Mouse (Mus musculus) heart, embryonic 10.5 days (tissue): ENCODE results near the gene Zfp872. TPM values are rescaled to one million over a fixed set of nuclear protein-coding genes. Genes with fewer than 3 reads are reported as not detected.
A peak's percentile ranks its signal among the peaks of the same experiment; 100 is the strongest.
"Not testable (repeated sequence)": the region's sequence is repeated elsewhere in the genome, so short reads cannot be mapped to it uniquely, and the experiment has no call there.

ENCODE experiments used
- DNase-seq: peaks from one replicate; pipeline ENCODE4 v3.0.0-alpha.2; 2017; ENCODE audit warnings: low spot score
- H3K27ac ChIP-seq: fragments of 300-500 bp; sonication (generic); 2 replicates; pipeline ENCODE4 v1.5.1; 2016; ENCODE audit warnings: mild to moderate bottlenecking
- H3K27me3 ChIP-seq: fragments of 300-500 bp; sonication (generic); 2 replicates; pipeline ENCODE4 v1.6.1; 2016; ENCODE audit warnings: mild to moderate bottlenecking; ENCODE audit not compliant: poor library complexity, insufficient read depth, severe bottlenecking
- H3K36me3 ChIP-seq: fragments of 300-500 bp; sonication (generic); 2 replicates; pipeline ENCODE4 v1.6.1; 2016; ENCODE audit warnings: mild to moderate bottlenecking, moderate library complexity
- H3K4me1 ChIP-seq: fragments of 300-500 bp; sonication (generic); 2 replicates; pipeline ENCODE4 v1.6.1; 2016; ENCODE audit warnings: mild to moderate bottlenecking
- H3K4me3 ChIP-seq: fragments of 300-500 bp; sonication (generic); 2 replicates; pipeline ENCODE4 v1.5.1; 2016; ENCODE audit warnings: mild to moderate bottlenecking, moderate library complexity
- H3K9me3 ChIP-seq: fragments of 300-500 bp; sonication (generic); 2 replicates; pipeline ENCODE4 v1.6.1; 2016; ENCODE audit warnings: mild to moderate bottlenecking, moderate library complexity
- WGBS: fragments of 180-500 bp; shearing (Covaris S2); methylation state at CpG from one replicate; pipeline ENCODE4 v1.1.7; 2016; 5-methylcytosine and 5-hydroxymethylcytosine counted together
- polyA plus RNA-seq: library from polyadenylated mRNA; unstranded; fragments of >200 nt; fragmentation: Nextera tagmentation; extraction: Ambion mirVana; gene quantifications from 2 replicates; pipeline ENCODE4 v1.2.1, GENCODE M21; 2016

Zfp872 gene
- polyA plus RNA-seq, 1 experiment from 2014 or later: 0.11 TPM

- DNase-seq: no peak
- 51% methylated on average over 3 of the region's 3 CpGs for WGBS
- no peaks in the 10 kb centered on the region for H3K27me3 ChIP-seq
- H3K4me1 ChIP-seq: no peaks in the 10 kb centered on the region
- H3K9me3 ChIP-seq: no peaks in the 10 kb centered on the region
- H3K36me3 ChIP-seq: no peaks in the 10 kb centered on the region
- no peak overlapping the region for H3K4me3 ChIP-seq
- H3K27ac ChIP-seq: no peak overlapping the region
Observed at GRCm38 (mm10) chr9:22216705-22217104, 28.8 kb downstream of the Zfp872 start.

- Histone ChIP-seq H3K4me1 (no peaks in the 10 kb centered on the region), H3K4me3 (no peak overlapping the region), H3K36me3 (no peaks in the 10 kb centered on the region), H3K27ac (no peak overlapping the region), H3K9me3 (no peaks in the 10 kb centered on the region), H3K27me3 (no peaks in the 10 kb centered on the region)
- no peak for DNase-seq
- WGBS: 44% methylated on average over 8 of the region's 8 CpGs
Observed at GRCm38 (mm10) chr9:22217858-22218493, 30.1 kb downstream of the Zfp872 start.

GRCm38 (mm10) chr9:22224066-22224465 lies 36.2 kb downstream of the Zfp872 start:
- H3K27ac ChIP-seq: no peak overlapping the region
- WGBS: 92% methylated on average over 4 of the region's 4 CpGs
- H3K9me3 ChIP-seq: no peaks in the 10 kb centered on the region
- H3K27me3 ChIP-seq: no peaks in the 10 kb centered on the region
- peaks cover 6% of the 10 kb centered on the region; the same call in 1 of the 2 replicates for H3K4me1 ChIP-seq
- no peak for DNase-seq
- peaks cover 4% of the 10 kb centered on the region; the same call in 1 of the 2 replicates for H3K36me3 ChIP-seq
- H3K4me3 ChIP-seq: no peak overlapping the region

GRCm38 (mm10) chr9:22224536-22225503 lies 36.9 kb downstream of the Zfp872 start:
- no peak for DNase-seq
- Histone ChIP-seq H3K4me1 (peaks cover 6% of the 10 kb centered on the region; the same call in 1 of the 2 replicates), H3K36me3 (peaks cover 4% of the 10 kb centered on the region; the same call in 1 of the 2 replicates), H3K4me3 (peak overlapping the region; percentile 84), H3K9me3 (no peaks in the 10 kb centered on the region), H3K27me3 (no peaks in the 10 kb centered on the region), H3K27ac (peak overlapping the region; percentile 98)
- WGBS: 19% methylated on average over 17 of the region's 17 CpGs

- H3K9me3 ChIP-seq: no peaks in the 10 kb centered on the region
- peak; percentile 98 for DNase-seq
- peaks cover 4% of the 10 kb centered on the region; the same call in 1 of the 2 replicates for H3K36me3 ChIP-seq
- no peaks in the 10 kb centered on the region for H3K27me3 ChIP-seq
- H3K4me3 ChIP-seq: peak within 1 kb of the TSS; percentile 84
- under 1% methylated on average over 35 of the region's 35 CpGs for WGBS
- H3K4me1 ChIP-seq: peaks cover 6% of the 10 kb centered on the region; the same call in 1 of the 2 replicates
- H3K27ac ChIP-seq: peak within 1 kb of the TSS; percentile 98
Observed at GRCm38 (mm10) chr9:22225581-22226388, 37.9 kb downstream of the Zfp872 start, which contains the start of gene Zfp809. Gene Zfp809, plus strand, starts transcription at chr9:22225714.

GRCm38 (mm10) chr9:22226389-22226673 lies 38.4 kb downstream of the Zfp872 start:
- not testable (repeated sequence) for H3K4me1 ChIP-seq, H3K27ac ChIP-seq, H3K27me3 ChIP-seq, DNase-seq, H3K36me3 ChIP-seq, H3K9me3 ChIP-seq
- peak overlapping the region; percentile 84 for H3K4me3 ChIP-seq
- WGBS: 58% methylated on average over 7 of the region's 7 CpGs

GRCm38 (mm10) chr9:22226846-22227245 lies 39.0 kb downstream of the Zfp872 start:
- no peak for DNase-seq
- WGBS: 77% methylated on average over 15 of the region's 15 CpGs
- Histone ChIP-seq H3K36me3 (peaks cover 4% of the 10 kb centered on the region; the same call in 1 of the 2 replicates), H3K27ac (no peak overlapping the region), H3K27me3 (no peaks in the 10 kb centered on the region), H3K4me3 (peak overlapping the region; percentile 18; the same call in 1 of the 2 replicates), H3K9me3 (no peaks in the 10 kb centered on the region), H3K4me1 (peaks cover 12% of the 10 kb centered on the region; the same call in 1 of the 2 replicates)

GRCm38 (mm10) chr9:22229386-22230026 lies 41.6 kb downstream of the Zfp872 start:
- Histone ChIP-seq H3K36me3 (peaks cover 10% of the 10 kb centered on the region; the same call in 1 of the 2 replicates), H3K27ac (no peak overlapping the region), H3K27me3 (no peaks in the 10 kb centered on the region), H3K4me1 (peaks cover 12% of the 10 kb centered on the region; the same call in 1 of the 2 replicates), H3K9me3 (no peaks in the 10 kb centered on the region), H3K4me3 (no peak overlapping the region)
- no peak for DNase-seq
- WGBS: 82% methylated on average over 7 of the region's 7 CpGs

GRCm38 (mm10) chr9:22230061-22230460 lies 42.2 kb downstream of the Zfp872 start:
- H3K27ac ChIP-seq: no peak overlapping the region
- H3K27me3 ChIP-seq: no peaks in the 10 kb centered on the region
- H3K9me3 ChIP-seq: no peaks in the 10 kb centered on the region
- H3K36me3 ChIP-seq: peaks cover 14% of the 10 kb centered on the region
- no peak for DNase-seq
- H3K4me3 ChIP-seq: no peak overlapping the region
- peaks cover 12% of the 10 kb centered on the region; the same call in 1 of the 2 replicates for H3K4me1 ChIP-seq
- WGBS: 87% methylated on average over 3 of the region's 3 CpGs

- H3K27ac ChIP-seq: no peak overlapping the region
- no peak overlapping the region for H3K4me3 ChIP-seq
- DNase-seq: no peak
- H3K9me3 ChIP-seq: no peaks in the 10 kb centered on the region
- H3K27me3 ChIP-seq: no peaks in the 10 kb centered on the region
- H3K36me3 ChIP-seq: peaks cover 19% of the 10 kb centered on the region
- H3K4me1 ChIP-seq: peaks cover 12% of the 10 kb centered on the region; the same call in 1 of the 2 replicates
Observed at GRCm38 (mm10) chr9:22230556-22230955, 42.7 kb downstream of the Zfp872 start.

GRCm38 (mm10) chr9:22240001-22240400 lies 52.1 kb downstream of the Zfp872 start:
- Histone ChIP-seq H3K9me3 (peaks cover 3% of the 10 kb centered on the region; the same call in 1 of the 2 replicates), H3K4me3 (no peak overlapping the region), H3K36me3 (peaks cover 97% of the 10 kb centered on the region), H3K27me3 (no peaks in the 10 kb centered on the region), H3K4me1 (no peaks in the 10 kb centered on the region), H3K27ac (no peak overlapping the region)
- 93% methylated on average over 4 of the region's 4 CpGs for WGBS
- DNase-seq: no peak

- Histone ChIP-seq H3K4me3 (no peak overlapping the region), H3K27ac (no peak overlapping the region), H3K4me1 (no peaks in the 10 kb centered on the region), H3K27me3 (no peaks in the 10 kb centered on the region), H3K36me3 (peaks cover 96% of the 10 kb centered on the region), H3K9me3 (peaks cover 12% of the 10 kb centered on the region)
- WGBS: 90% methylated on average over 2 of the region's 2 CpGs
- no peak for DNase-seq
Observed at GRCm38 (mm10) chr9:22244242-22244641, 56.4 kb downstream of the Zfp872 start.
